Mouse (Mus musculus): ENCODE measurements around the gene Cd24a. TPM values are rescaled to one million over a fixed set of nuclear protein-coding genes. Genes with fewer than 3 reads are reported as not detected.

Gene Cd24a
- polyA plus RNA-seq, 1 experiment = 1,229 TPM

GRCm38 (mm10) chr10:43604687-43605250 lies 26.7 kb downstream of the Cd24a start:
- TF ChIP-seq CTCF (IDR thresholded peaks at IDR 0.05; ENCODE audit: borderline replicate concordance, extremely low read depth, insufficient read depth, insufficient read length) (no peak), POLR2A (IDR thresholded peaks at IDR 0.05; ENCODE audit: borderline replicate concordance, extremely low read depth, insufficient read depth, insufficient read length, poor library complexity, severe bottlenecking) (no peak)
- no peak for DNase-seq (ENCODE audit: low read depth)

- TF ChIP-seq CTCF (IDR thresholded peaks at IDR 0.05; ENCODE audit: borderline replicate concordance, extremely low read depth, insufficient read depth, insufficient read length) (no peak), POLR2A (IDR thresholded peaks at IDR 0.05; ENCODE audit: borderline replicate concordance, extremely low read depth, insufficient read depth, insufficient read length, poor library complexity, severe bottlenecking) (no peak)
- DNase-seq (ENCODE audit: low read depth) = no peak
Observed at GRCm38 (mm10) chr10:43605901-43606300, 27.8 kb downstream of the Cd24a start.

DNA sequence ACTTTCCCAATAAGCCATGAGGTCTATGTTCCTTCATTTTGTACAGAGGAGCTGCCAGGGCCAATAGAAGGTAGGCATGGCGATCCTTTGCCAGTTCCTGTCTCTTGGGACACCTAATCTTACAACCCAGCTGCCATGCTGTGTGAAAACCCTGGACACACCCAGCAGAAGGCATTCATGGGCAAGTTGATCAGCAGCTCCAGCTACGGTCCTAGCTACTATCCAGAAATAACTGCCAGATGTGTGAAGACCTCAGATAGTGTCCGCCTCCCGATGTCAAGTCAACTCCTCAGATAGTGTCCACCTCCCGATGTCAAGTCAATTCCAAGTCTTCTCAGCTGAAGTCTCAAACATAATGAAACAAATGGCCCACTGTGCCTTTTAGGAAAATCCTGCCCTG lies 31.4 kb downstream of the Cd24a start:
- TF ChIP-seq CTCF (IDR thresholded peaks at IDR 0.05; ENCODE audit: borderline replicate concordance, extremely low read depth, insufficient read depth, insufficient read length) = no peak
- no peak for TF ChIP-seq POLR2A (IDR thresholded peaks at IDR 0.05; ENCODE audit: borderline replicate concordance, extremely low read depth, insufficient read depth, insufficient read length, poor library complexity, severe bottlenecking)
- DNase-seq (ENCODE audit: low read depth) = no peak

DNA sequence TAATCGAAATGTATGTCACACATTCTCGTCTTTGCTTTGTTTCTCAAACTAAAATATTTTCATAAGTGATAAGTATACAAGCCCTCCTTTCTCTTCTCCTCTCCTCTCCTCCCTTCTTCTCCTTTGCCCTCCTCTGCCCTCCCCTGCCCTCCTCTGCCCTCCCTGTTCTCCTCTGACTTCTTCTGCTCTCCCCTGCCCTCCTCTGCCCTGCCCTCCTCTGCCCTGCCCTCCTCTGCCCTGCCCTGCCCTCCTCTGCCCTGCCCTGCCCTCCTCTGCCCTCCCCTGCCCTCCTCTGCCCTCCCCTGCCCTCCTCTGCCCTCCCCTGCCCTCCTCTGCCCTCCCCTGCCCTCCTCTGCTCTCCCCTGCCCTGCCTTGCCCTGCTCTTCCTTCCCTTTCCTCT lies 31.9 kb downstream of the Cd24a start:
- TF ChIP-seq CTCF (IDR thresholded peaks at IDR 0.05; ENCODE audit: borderline replicate concordance, extremely low read depth, insufficient read depth, insufficient read length) = no peak
- TF ChIP-seq POLR2A (IDR thresholded peaks at IDR 0.05; ENCODE audit: borderline replicate concordance, extremely low read depth, insufficient read depth, insufficient read length, poor library complexity, severe bottlenecking) = no peak
- no peak for DNase-seq (ENCODE audit: low read depth)

- no peak for TF ChIP-seq POLR2A (IDR thresholded peaks at IDR 0.05; ENCODE audit: borderline replicate concordance, extremely low read depth, insufficient read depth, insufficient read length, poor library complexity, severe bottlenecking)
- TF ChIP-seq CTCF (IDR thresholded peaks at IDR 0.05; ENCODE audit: borderline replicate concordance, extremely low read depth, insufficient read depth, insufficient read length) = no peak
- DNase-seq (ENCODE audit: low read depth) = no peak
Observed at GRCm38 (mm10) chr10:43611081-43611480, 33.0 kb downstream of the Cd24a start.

- DNase-seq (ENCODE audit: low read depth) = peak; percentile 86
- TF ChIP-seq CTCF (IDR thresholded peaks at IDR 0.05; ENCODE audit: borderline replicate concordance, extremely low read depth, insufficient read depth, insufficient read length) (no peak), POLR2A (IDR thresholded peaks at IDR 0.05; ENCODE audit: borderline replicate concordance, extremely low read depth, insufficient read depth, insufficient read length, poor library complexity, severe bottlenecking) (no peak)
Observed at GRCm38 (mm10) chr10:43619059-43619531, 41.0 kb downstream of the Cd24a start.

DNA sequence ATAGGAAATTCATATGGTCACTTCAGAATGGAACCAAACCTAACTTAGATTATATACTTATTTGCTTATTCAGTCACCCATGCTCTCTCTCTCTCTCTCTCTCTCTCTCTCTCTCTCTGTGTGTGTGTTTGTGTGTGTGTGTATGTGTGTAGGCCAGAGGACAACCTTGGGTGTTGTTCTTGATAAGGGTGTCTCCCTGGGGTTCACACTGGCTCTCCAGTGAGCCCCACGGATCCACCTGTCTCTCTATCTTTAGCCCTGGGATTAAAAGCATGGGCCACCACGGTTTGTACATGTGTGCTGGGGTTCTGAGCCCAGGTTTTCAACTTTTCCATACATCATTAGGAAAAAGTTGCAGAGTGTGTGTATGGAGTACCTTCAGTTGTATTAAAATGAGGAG lies 41.9 kb downstream of the Cd24a start:
- no peak for TF ChIP-seq CTCF (IDR thresholded peaks at IDR 0.05; ENCODE audit: borderline replicate concordance, extremely low read depth, insufficient read depth, insufficient read length)
- TF ChIP-seq POLR2A (IDR thresholded peaks at IDR 0.05; ENCODE audit: borderline replicate concordance, extremely low read depth, insufficient read depth, insufficient read length, poor library complexity, severe bottlenecking) = no peak
- no peak for DNase-seq (ENCODE audit: low read depth)

- DNase-seq (ENCODE audit: low read depth) = no peak
- TF ChIP-seq POLR2A (IDR thresholded peaks at IDR 0.05; ENCODE audit: borderline replicate concordance, extremely low read depth, insufficient read depth, insufficient read length, poor library complexity, severe bottlenecking) (no peak), CTCF (IDR thresholded peaks at IDR 0.05; ENCODE audit: borderline replicate concordance, extremely low read depth, insufficient read depth, insufficient read length) (no peak)
Observed at GRCm38 (mm10) chr10:43623510-43623909, 45.4 kb downstream of the Cd24a start.

GRCm38 (mm10) chr10:43624362-43624761 lies 46.3 kb downstream of the Cd24a start:
- TF ChIP-seq POLR2A (IDR thresholded peaks at IDR 0.05; ENCODE audit: borderline replicate concordance, extremely low read depth, insufficient read depth, insufficient read length, poor library complexity, severe bottlenecking) = no peak
- TF ChIP-seq CTCF (IDR thresholded peaks at IDR 0.05; ENCODE audit: borderline replicate concordance, extremely low read depth, insufficient read depth, insufficient read length) = no peak
- no peak for DNase-seq (ENCODE audit: low read depth)

DNA sequence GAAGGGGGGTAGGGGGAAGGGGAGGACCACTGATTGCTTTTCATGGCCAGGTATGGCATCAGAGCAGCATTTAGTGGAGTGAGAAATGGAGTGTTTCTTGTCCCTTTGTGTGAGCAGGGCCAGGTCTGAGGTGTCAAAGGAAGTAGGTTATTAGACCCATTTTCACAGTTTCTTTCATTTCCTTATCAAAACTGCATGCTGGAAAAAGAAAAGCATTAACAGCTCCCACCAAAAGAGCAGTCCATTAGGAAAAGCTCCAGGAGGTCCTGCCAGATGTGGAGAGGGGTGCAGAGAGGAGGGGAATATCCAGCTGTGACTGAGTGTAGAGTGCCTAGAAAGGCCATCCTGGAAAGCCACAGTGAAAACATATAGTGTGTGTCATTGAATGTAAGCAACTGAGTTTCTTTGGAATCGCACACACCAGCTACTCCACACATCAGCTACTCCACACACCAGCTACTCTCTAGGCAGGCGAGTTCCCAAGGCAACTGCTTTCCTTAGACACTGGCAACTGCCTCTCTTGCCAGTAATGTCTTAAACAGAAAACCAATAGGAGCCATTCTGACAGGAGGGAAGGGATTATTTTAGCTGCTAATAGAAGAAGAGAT lies 46.8 kb downstream of the Cd24a start:
- TF ChIP-seq POLR2A (IDR thresholded peaks at IDR 0.05; ENCODE audit: borderline replicate concordance, extremely low read depth, insufficient read depth, insufficient read length, poor library complexity, severe bottlenecking) (no peak), CTCF (IDR thresholded peaks at IDR 0.05; ENCODE audit: borderline replicate concordance, extremely low read depth, insufficient read depth, insufficient read length) (no peak)
- DNase-seq (ENCODE audit: low read depth) = peak; percentile 72

- no peak for TF ChIP-seq POLR2A (IDR thresholded peaks at IDR 0.05; ENCODE audit: borderline replicate concordance, extremely low read depth, insufficient read depth, insufficient read length, poor library complexity, severe bottlenecking)
- no peak for TF ChIP-seq CTCF (IDR thresholded peaks at IDR 0.05; ENCODE audit: borderline replicate concordance, extremely low read depth, insufficient read depth, insufficient read length)
Observed at GRCm38 (mm10) chr10:43625578-43625977, 47.5 kb downstream of the Cd24a start.

DNA sequence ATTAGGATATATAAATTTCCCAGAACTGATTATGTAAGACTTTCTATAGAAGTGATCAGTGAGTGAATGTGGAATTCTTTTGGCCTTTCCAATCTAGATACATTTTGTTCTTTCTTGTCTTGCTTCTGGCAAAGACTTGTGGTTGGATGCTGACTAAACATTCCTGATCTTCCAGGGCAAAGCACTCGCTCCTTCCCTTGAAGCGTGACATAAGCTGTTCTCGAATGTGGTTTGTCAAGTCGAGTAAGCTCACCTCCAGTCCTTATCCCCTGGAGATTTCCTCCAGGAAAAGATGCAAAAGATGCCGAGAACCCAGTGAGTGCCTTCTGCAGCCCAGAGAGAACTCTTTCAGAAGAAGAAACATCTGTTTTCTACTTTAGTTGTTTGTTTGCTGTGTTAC lies 51.1 kb downstream of the Cd24a start:
- TF ChIP-seq POLR2A (IDR thresholded peaks at IDR 0.05; ENCODE audit: borderline replicate concordance, extremely low read depth, insufficient read depth, insufficient read length, poor library complexity, severe bottlenecking) (no peak), CTCF (IDR thresholded peaks at IDR 0.05; ENCODE audit: borderline replicate concordance, extremely low read depth, insufficient read depth, insufficient read length) (no peak)
- DNase-seq (ENCODE audit: low read depth) = no peak

More at GRCm38 (mm10) chr10:43625578-43625977, 47.5 kb downstream of the Cd24a start:
- DNase-seq (ENCODE audit: low read depth) = no peak
